Mouse (Mus musculus) liver, embryonic 14.5 days (tissue): ENCODE measurements around the gene Gpr25. TPM values are rescaled to one million over a fixed set of nuclear protein-coding genes. Genes with fewer than 3 reads are reported as not detected.

Experiments
- ATAC-seq: fragments of 200-750 bp; cut with Nextera tagmentation; 2 replicates; pipeline ENCODE4 v1.8.0; 2017; ENCODE audit warnings: moderate number of reproducible peaks, mild to moderate bottlenecking, moderate library complexity; ENCODE audit not compliant: insufficient read depth
- DNase-seq, 3 experiments: peaks; one replicate each; pipeline ENCODE4 v3.0.0-alpha.2; 2012 to 2013; ENCODE audit warnings: low read depth in 3 of 3, low spot score in 3 of 3
- H3K27ac ChIP-seq: fragments of 300-500 bp; sonication (generic); 2 replicates; pipeline ENCODE4 v1.5.1; 2014; ENCODE audit warnings: moderate library complexity, mild to moderate bottlenecking, control low read depth, inconsistent platforms
- H3K27me3 ChIP-seq: fragments of 300-500 bp; sonication (generic); 2 replicates; pipeline ENCODE4 v1.6.1; 2014; ENCODE audit warnings: mild to moderate bottlenecking, low read length, moderate library complexity; ENCODE audit not compliant: control insufficient read depth, insufficient read depth
- H3K36me3 ChIP-seq: fragments of 300-500 bp; sonication (generic); replicated peaks from 2 replicates; pipeline ENCODE4 v1.6.1; 2014; ENCODE audit warnings: low read depth; ENCODE audit not compliant: control insufficient read depth, insufficient read depth
- H3K4me1 ChIP-seq, 2 experiments: fragments of 200-500 bp in 1 of 2; fragments of 300-500 bp in 1 of 2; sonication (generic) in 1 of 2; replicated peaks; 2 replicates each; pipeline ENCODE4 v1.6.1; 2012 to 2014; ENCODE audit warnings: antibody characterized with exemption in 1 of 2, inconsistent platforms in 1 of 2, low read length in 1 of 2; ENCODE audit not compliant: control insufficient read depth in 2 of 2, insufficient read depth in 2 of 2
- H3K4me2 ChIP-seq: fragments of 300-500 bp; sonication (generic); 2 replicates; pipeline ENCODE4 v1.6.1; 2014; ENCODE audit warnings: low read depth, mild to moderate bottlenecking, control low read depth, moderate library complexity
- H3K4me3 ChIP-seq, 2 experiments: fragments of 200-500 bp in 1 of 2; fragments of 300-500 bp in 1 of 2; sonication (generic) in 1 of 2; 2 replicates each; pipeline ENCODE4 v1.5.1; 2012 to 2014; ENCODE audit warnings: low read depth in 2 of 2, low read length in 2 of 2, mild to moderate bottlenecking in 2 of 2, control low read depth in 1 of 2, inconsistent platforms in 1 of 2, moderate library complexity in 1 of 2; ENCODE audit not compliant: insufficient read depth in 1 of 2
- H3K9ac ChIP-seq: fragments of 300-500 bp; sonication (generic); replicated peaks from 2 replicates; pipeline ENCODE4 v1.6.1; 2014; ENCODE audit warnings: mild to moderate bottlenecking, control low read depth, moderate library complexity
- H3K9me3 ChIP-seq: fragments of 300-500 bp; sonication (generic); 2 replicates; pipeline ENCODE4 v1.6.1; 2016; ENCODE audit warnings: low read length, mixed read lengths; ENCODE audit not compliant: control insufficient read depth
- CTCF ChIP-seq: IDR thresholded peaks from 2 replicates; pipeline ENCODE4 v1.5.1; 2016; ENCODE audit warnings: antibody characterized with exemption, low read depth, control low read depth
- EP300 ChIP-seq: IDR thresholded peaks from 2 replicates; pipeline ENCODE4 v1.6.1; 2016; ENCODE audit warnings: antibody characterized with exemption, low read depth
- WGBS: fragments of 180-500 bp; shearing (Covaris S2); extraction: QIAGEN DNeasy Blood & Tissue Kit; methylation state at CpG from one replicate; pipeline ENCODE4 v1.1.7; 2014; ENCODE audit not compliant: insufficient replicate concordance; 5-methylcytosine and 5-hydroxymethylcytosine counted together
- polyA plus RNA-seq, 2 experiments: library from polyadenylated mRNA; depleted of rRNA in 1 of 2; stranded (reverse) in 1 of 2; unstranded in 1 of 2; fragments of >200 nt; fragmentation: Nextera tagmentation in 1 of 2; extraction: Ambion mirVana in 1 of 2; gene quantifications; 2 replicates each; pipeline versions ENCODE4 v1.2.1 to v1.2.3; 2012 to 2014

The Gpr25 gene
- polyA plus RNA-seq, 2 experiments = not detected

DNA sequence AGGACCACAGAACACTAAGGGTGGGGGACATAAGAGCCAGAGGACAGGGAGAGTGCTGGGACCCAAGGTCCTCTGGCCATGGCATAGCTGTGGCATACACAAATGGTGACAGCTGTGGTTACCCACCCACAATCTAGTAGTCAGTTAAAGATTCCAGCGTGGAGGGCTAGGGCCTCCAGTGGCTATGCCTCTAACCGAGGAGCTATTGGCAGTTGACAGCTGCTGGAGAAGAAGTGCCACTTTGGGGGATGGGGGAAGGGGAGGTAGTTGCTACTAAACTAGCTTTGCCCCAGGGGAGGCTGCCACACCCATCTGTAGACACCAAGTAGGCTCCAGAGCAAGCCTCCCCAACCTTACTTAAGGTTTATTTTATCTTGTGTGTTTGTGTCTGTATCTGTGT is 7.2 kb downstream of the Gpr25 start:
- Histone ChIP-seq H3K4me1 (no peaks in the 10 kb centered on the region; a peak in 1 of 4 replicates), H3K4me2 (no peak overlapping the region), H3K27me3 (peaks cover 17% of the 10 kb centered on the region), H3K27ac (no peak overlapping the region), H3K36me3 (no peaks in the 10 kb centered on the region), H3K4me3 (no peak overlapping the region), H3K9ac (no peak overlapping the region), H3K9me3 (no peaks in the 10 kb centered on the region)
- TF ChIP-seq EP300 = no peak
- TF ChIP-seq CTCF = no peak
- no peak for DNase-seq
- WGBS = 5% methylated on average over 2 of the region's 2 CpGs
- ATAC-seq = no peak

DNA sequence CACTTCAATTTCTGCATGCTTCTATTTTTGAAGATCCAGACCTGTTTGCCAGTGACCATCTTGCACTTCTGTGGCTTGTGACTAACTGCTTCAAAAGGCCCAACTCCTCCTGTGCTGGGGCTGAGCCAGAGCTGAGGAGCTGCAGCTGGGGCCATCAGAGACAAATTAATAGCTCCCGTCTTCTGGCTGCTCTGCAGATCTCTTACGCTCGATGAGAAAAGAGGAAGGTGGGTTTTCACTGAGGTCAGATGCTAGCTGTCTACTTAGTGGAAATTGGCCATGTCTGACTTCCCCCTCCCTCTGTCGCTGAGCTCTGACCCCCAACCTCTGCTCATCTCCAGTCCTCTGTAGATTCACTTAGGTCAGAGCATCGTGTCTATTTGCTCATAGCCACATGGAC is 11.0 kb downstream of the Gpr25 start:
- Histone ChIP-seq H3K4me1 (no peaks in the 10 kb centered on the region; a peak in 1 of 4 replicates), H3K9ac (no peak overlapping the region), H3K9me3 (no peaks in the 10 kb centered on the region), H3K27ac (no peak overlapping the region), H3K4me2 (no peak overlapping the region), H3K36me3 (no peaks in the 10 kb centered on the region), H3K4me3 (no peak overlapping the region), H3K27me3 (no peaks in the 10 kb centered on the region)
- TF ChIP-seq CTCF (no peak), EP300 (no peak)
- 20% methylated on average over 5 of the region's 5 CpGs for WGBS
- no peak for DNase-seq
- no peak for ATAC-seq

DNA sequence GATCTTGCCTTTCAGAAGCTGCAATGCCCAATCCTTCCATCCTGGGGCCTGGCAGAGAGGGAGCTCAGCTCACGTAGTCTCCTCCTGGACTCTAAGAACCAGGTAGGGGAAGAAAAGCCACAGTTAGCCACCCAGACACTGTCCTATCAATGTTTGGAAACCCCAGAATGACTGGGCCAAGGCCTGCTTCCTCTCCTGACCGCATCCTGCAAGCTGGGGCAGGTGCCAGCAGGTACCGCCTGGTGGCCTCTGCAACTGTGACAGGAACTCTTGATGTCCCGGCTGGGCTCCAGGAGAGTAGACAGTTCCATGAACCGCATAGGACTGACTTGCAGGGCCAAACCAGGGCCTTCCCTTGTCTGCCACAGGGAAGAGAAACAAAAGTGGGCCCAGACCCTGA is 13.3 kb downstream of the Gpr25 start:
- Histone ChIP-seq H3K27ac (no peak overlapping the region), H3K27me3 (no peaks in the 10 kb centered on the region), H3K4me2 (no peak overlapping the region), H3K4me1 (no peaks in the 10 kb centered on the region), H3K9me3 (no peaks in the 10 kb centered on the region), H3K9ac (no peak overlapping the region), H3K36me3 (no peaks in the 10 kb centered on the region), H3K4me3 (no peak overlapping the region)
- 58% methylated on average over 5 of the region's 5 CpGs for WGBS
- ATAC-seq = no peak
- DNase-seq = no peak
- TF ChIP-seq EP300 (no peak), CTCF (no peak)

DNA sequence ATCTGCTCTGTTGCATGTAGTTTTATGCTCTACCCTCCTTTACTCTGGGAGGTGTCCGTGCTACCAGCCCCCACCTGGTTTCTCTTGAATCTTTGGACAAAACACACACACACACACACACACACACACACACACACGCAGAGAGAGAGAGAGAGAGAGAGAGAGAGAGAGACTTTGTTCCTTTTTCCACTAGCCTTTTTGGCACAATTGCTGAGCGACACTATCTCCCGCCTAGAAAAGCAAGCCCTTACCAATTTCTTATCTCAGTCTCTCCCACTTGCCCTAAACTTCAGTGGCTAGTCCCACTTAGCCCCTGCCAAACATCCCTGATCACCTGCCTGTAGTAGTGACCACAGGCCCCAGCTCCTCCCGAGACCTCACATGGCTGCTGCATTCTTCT is 16.2 kb downstream of the Gpr25 start:
- Histone ChIP-seq H3K4me2 (no peak overlapping the region), H3K36me3 (no peaks in the 10 kb centered on the region), H3K4me3 (no peak overlapping the region), H3K4me1 (no peaks in the 10 kb centered on the region), H3K9ac (no peak overlapping the region), H3K27ac (no peak overlapping the region), H3K27me3 (no peaks in the 10 kb centered on the region), H3K9me3 (no peaks in the 10 kb centered on the region)
- no peak for TF ChIP-seq EP300
- no peak for TF ChIP-seq CTCF
- ATAC-seq (no peak), DNase-seq (no peak)
- WGBS = 50% methylated on average over 5 of the region's 5 CpGs

DNA sequence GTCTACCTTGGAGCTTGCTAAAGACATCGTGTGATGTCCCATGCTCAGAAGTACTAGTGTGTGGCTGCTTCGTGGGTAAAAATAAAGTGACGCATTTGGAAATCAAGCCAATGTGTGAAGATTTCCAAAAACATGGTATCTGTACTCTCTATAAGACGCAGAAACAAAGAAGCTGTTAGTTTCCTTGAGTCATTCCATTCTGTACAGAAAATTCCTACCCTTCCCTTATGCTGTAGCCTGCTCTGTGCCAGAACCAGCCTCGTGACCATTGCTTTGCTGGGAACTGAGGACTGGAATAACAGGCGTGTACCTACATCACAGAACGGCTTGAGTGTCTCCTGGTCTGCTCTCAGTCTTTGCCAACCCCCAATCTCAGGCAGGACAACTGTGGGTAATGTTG is 18.9 kb downstream of the Gpr25 start:
- DNase-seq (no peak), ATAC-seq (no peak)
- Histone ChIP-seq H3K36me3 (no peaks in the 10 kb centered on the region), H3K4me1 (no peaks in the 10 kb centered on the region), H3K4me2 (no peak overlapping the region), H3K9ac (no peak overlapping the region), H3K4me3 (no peak overlapping the region), H3K9me3 (no peaks in the 10 kb centered on the region), H3K27ac (no peak overlapping the region), H3K27me3 (no peaks in the 10 kb centered on the region)
- WGBS = 65% methylated on average over 7 of the region's 7 CpGs
- no peak for TF ChIP-seq EP300
- no peak for TF ChIP-seq CTCF
